Mouse (Mus musculus): ENCODE measurements around the gene Spice1.

GRCm38 (mm10) chr16:44332861-44333284 is 14.0 kb upstream of the Spice1 start, which contains the start of gene Sidt1:
- TF ChIP-seq GATA1 (IDR thresholded peaks at IDR 0.05; ENCODE audit: low read length) = no peak
- TF ChIP-seq TAL1 (IDR thresholded peaks at IDR 0.05; ENCODE audit: low read length) = no peak
